Mouse (Mus musculus) embryo, embryonic 10.5 days (tissue): ENCODE measurements around the gene Irf4.
A peak's percentile ranks its signal among the peaks of the same experiment; 100 is the strongest.

Source experiments
- DNase-seq: peaks from one replicate; pipeline ENCODE4 v3.0.0-alpha.2; 2015; ENCODE audit warnings: low spot score

Irf4 gene

GRCm38 (mm10) chr13:30749021-30749556 is at the start of gene Irf4:
Gene Irf4 (plus strand): TSS chr13:30749226.
- peak; percentile 71 for DNase-seq

DNA sequence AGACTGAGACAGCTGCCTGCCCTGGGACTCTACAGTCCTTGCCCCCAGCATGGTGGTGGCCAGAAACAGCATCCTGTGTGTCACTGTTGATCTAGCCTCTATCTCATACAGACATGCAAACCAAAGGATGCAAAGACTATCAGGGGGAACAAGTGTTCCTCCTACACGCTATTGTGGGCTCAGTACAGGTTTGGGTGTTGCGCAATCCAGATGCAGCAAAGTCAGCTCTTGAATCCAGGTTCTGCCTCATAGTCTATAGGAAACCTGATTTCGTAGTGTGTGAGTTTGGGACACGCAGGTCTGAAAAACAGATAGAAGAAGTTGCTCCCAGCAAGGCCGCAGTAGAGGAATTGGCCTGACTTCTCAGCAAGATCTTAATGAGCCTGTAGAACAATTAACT is 46.3 kb upstream of the Irf4 start:
- DNase-seq, result no peak

DNA sequence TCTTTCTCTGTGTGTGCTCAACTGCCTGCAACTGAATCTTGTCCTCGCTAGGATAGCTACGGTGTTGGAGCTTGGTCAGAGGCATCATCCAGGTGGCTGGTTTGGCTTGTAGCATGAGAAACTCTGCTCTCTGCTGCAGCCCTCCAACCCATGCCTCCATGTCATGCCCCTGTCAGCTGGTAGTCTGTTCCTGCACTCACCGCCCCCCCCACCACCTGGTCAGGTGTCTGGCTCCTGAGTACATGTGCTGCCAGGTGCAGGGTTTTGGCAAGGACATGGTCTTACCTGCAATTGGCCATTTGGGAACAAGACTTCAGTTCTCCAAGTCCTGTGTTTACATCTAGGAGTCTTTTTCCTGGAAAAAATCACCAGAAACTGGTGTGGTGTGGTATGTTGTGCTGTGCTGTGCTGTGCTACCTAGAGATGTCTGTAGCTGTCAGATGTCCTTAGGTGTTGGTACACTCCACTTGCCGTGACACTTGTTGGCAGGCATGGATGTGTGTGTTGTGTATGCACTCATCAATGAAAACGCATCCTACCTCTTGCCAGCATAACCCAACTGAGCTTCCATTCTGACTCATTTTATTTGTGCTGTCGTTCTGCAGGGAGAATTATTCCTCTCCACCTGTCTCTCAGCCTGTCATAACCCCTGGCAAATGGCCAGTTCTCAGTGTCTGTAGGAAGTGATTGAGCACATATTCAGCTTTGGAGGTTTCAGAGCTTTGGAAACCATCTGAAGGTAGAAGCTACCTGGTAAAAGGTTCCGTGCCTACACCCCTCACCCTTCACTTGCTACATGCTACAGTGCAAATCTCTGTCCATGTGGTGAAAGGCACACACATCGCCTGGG is 44.6 kb upstream of the Irf4 start:
- no peak for DNase-seq

DNA sequence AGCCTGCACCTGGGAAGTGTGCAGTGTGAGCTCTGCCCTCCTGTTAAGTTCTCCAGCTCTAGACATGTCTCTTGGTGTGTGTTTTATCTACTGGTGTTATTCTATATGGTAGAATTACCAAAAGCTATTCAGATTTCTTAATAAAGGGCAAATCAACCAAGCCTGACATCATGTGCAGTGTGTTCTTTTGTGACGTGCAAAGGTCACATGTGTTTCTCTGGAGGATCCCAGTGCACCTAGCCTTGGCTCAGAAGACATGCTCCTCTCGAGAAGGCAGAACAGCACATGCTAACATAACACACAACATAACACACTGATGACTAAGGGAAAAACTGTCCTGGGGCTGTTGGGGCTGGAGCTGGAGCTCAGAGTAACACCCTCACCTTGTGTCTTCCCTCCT is 38.0 kb upstream of the Irf4 start:
- DNase-seq, result no peak

- DNase-seq, result no peak
Measured at GRCm38 (mm10) chr13:30711711-30712110, 37.3 kb upstream of the Irf4 start.

GRCm38 (mm10) chr13:30712280-30712679 is 36.7 kb upstream of the Irf4 start:
- no peak for DNase-seq

- no peak for DNase-seq
Measured at GRCm38 (mm10) chr13:30713621-30714020, 35.4 kb upstream of the Irf4 start.

- no peak for DNase-seq
Measured at GRCm38 (mm10) chr13:30714552-30714951, 34.5 kb upstream of the Irf4 start.

DNA sequence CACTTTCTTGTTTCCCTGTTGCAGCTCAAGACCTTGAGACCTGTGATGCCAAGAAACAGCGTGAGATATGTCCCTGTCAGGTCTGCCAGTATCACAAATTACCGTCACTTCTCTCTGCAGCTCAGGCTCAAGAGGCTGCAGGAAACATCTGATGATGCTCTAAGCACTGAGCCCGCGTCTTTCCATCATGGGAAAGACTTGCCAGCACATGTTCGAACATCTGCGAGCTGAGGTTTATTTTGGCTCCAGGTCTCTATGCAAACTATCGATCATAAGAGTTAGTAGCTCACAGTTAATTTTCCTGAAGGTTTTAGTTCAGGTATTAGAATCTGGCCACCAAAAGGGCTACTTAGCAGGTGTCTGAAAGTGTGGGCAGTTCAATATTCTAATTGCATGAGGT is 34.0 kb upstream of the Irf4 start:
- DNase-seq, result no peak

DNA sequence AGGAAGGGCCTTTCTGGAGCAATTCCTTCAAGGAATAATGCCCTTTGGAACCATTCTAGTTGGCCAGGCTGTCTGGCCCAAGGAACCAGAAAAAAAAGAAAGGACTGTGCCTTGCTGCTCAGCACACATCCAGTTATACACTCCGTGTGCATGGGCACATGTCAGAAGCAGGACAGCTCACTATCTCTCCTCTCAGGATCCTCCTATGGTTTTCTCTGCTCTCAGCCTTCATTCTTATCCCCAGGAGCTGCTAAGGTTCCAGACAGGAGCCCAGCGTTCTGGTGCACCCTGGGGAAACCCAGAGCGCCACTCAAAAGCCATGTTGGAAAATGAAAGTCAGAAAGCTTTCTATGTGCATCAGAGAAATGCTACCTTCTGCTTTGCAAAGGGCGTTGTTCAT is 33.5 kb upstream of the Irf4 start:
- no peak for DNase-seq

GRCm38 (mm10) chr13:30716611-30717010 is 32.4 kb upstream of the Irf4 start:
- no peak for DNase-seq

- peak; percentile 68 for DNase-seq
Measured at GRCm38 (mm10) chr13:30722601-30723000, 26.4 kb upstream of the Irf4 start.

DNA sequence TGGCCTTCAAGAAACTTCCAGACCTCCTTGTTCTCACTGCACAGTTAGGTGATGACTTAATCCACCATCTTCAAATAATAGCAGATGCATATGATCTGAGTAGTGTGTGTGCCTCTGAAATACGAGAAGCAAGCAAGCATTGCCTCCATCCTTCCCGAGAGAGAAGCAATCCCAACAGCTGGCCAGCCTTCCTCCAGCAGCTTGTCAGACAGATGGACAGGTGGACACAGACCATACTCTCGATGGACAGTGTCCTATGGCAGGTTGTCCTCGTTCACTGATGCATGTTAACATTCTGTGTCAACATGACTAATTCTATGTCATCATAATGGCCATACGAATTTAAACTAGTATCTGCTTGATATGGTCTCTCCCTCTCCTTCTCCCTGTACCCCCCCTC is 25.8 kb upstream of the Irf4 start:
- DNase-seq, result no peak

GRCm38 (mm10) chr13:30723858-30724257 is 25.2 kb upstream of the Irf4 start:
- DNase-seq, result no peak

GRCm38 (mm10) chr13:30724691-30725271 is 24.2 kb upstream of the Irf4 start:
- peak; percentile 28 for DNase-seq

DNA sequence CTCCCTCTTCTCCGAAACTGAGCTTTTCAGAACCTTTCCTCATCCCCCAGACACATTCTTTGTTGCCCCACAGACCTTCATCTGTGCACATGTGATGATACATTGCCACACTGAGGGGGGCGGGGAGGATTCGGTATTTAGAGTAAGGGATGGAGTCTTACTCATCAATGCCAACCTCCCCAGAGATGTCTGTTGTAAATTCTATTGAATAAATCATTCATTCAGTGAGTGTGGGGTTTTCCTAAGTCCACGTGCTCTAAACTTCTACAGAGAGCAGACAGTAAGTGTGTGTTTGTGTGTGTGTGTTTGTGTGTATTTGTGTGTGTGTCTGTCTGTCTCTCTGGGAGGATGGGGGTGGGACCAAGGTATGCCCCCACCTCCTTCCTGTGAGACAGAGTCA is 22.1 kb upstream of the Irf4 start:
- DNase-seq, result no peak

GRCm38 (mm10) chr13:30728155-30728554 is 20.9 kb upstream of the Irf4 start:
- DNase-seq, result no peak

DNA sequence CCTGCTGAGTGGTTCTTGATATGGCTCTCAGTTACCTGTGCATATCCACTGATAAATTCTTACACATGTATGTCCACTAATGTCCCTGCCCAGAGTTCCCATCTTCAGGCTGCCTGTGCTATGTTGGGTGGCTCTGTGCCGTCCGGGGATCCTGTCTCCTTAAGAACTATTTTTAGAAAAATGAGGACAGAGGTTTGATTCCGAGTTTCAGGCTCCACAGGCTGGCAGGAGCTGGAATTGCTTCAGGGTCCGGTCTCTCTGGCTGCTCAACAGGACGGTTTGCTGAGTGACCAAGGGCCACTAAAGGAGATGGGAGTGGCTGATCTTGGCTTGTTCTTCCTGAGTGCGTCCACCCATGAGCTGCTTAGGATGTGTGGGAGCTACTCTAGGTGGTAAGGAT is 19.8 kb upstream of the Irf4 start:
- no peak for DNase-seq

- no peak for DNase-seq
Measured at GRCm38 (mm10) chr13:30730104-30730793, 18.8 kb upstream of the Irf4 start.

DNA sequence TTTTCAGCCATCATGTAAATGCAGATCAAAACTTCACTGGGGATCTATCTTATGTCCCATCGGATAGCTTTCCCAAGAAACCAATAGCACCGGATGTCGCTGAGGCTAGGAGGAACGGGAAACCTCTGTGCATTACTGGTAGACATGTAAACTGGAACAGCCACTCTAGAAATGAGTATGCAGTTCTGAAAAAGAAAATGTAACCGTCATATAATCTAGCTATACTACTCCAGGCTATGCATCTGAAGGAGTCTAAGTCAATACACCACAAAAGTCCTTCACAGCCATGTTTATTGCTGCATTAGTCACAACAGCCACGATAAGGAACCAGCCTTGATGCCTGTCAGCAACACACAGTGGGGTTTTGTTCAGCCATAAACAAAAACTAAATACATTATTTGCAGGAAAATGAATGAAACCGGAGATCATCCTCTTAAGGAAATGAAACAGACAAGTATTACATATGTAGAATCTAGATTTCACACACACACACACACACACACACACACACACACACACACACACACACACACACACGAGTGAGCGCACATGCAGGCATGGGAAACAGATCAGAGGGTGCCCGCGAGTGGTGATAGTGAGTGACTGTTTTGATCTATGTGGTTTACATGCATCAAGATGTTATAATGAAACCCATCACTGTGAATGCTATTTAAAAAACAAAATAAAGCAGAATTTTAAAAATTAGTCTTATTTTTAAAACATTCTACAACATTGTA is 16.1 kb upstream of the Irf4 start:
- DNase-seq, result no peak

GRCm38 (mm10) chr13:30736721-30737120 is 12.3 kb upstream of the Irf4 start:
- no peak for DNase-seq

DNA sequence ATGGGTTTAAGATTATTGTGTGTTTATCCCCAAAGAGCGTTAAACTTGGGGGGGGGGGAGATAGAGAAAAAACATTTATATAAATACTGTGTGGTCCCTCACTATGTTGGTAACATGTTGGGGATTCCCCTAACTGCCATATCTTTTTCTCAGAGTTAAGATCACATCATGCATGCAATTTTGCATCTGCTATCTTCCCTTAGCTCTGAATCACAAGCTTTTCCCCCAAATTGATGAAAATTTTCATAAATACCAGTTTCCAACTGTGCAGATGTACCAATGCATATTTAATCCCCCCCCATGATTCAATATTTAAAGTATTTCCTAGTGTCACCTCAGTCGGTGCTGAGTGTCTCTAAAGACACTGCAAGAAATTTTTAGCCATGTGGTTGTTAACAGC is 11.8 kb upstream of the Irf4 start:
- DNase-seq, result no peak
